Mouse (Mus musculus) G1E (cell line): ENCODE results near the gene Dcst1.

Experiments used
- CTCF ChIP-seq: IDR thresholded peaks from 2 replicates; pipeline ENCODE4 v1.5.1; 2012; ENCODE audit warnings: low read depth, low read length, inconsistent platforms, mixed read lengths
- GATA1 ChIP-seq: IDR thresholded peaks from 2 replicates; pipeline ENCODE4 v1.6.1; 2012; ENCODE audit warnings: borderline replicate concordance, low read length, inconsistent platforms, mixed read lengths
- POLR2AphosphoS5 ChIP-seq: IDR thresholded peaks from 2 replicates; pipeline ENCODE4 v1.6.1; 2012; ENCODE audit warnings: low read depth, low read length, inconsistent platforms; ENCODE audit not compliant: insufficient replicate concordance
- TAL1 ChIP-seq: conservative IDR thresholded peaks from 2 replicates; pipeline ENCODE4 v1.6.1; 2012; ENCODE audit warnings: low read depth, low read length, inconsistent platforms, mixed read lengths

DNA sequence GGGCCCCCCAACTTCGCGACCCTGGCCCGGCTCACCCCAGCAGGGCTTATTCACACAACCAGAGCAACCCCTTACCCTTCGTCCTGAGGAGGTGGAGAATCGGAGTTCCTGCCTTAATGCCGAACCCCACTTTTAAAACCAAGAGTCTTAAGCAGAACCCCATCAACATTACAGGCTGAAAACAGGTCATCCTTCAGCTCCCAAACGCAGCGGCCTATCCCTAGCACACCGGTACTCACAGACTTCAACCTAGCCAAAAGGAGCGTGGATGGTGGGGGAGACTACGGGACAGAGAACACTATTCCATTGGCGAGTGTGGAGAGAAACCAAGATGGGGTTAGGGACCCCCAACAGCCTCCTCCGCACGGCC lies 42.9 kb downstream of the Dcst1 start:
- TF ChIP-seq CTCF (no peak), TAL1 (no peak), GATA1 (no peak), POLR2AphosphoS5 (no peak)
